9 mouse cellular contexts compared by ENCODE assay signal in genomic region chr9:26733206-26733891, GRCm38 (mm10). TPM values are rescaled to one million over a fixed set of nuclear protein-coding genes. Genes with fewer than 3 reads are reported as not detected.
DNase-seq lines count a peak whose midpoint lies in the region; ATAC-seq and TF ChIP-seq lines count a peak whose summit lies in the region.
"Had no signal": no experiment of that assay in that cellular context is flagged by ENCODE, and none has a peak within 500 bp of the region (broad histone marks: within the 10 kb centered on the region; RNA-seq: fewer than 3 reads in every experiment).

TSS of gene B3gat1 (plus strand) at chr9:26733728.

- H3K4me3 ChIP-seq in liver, embryonic 11.5 days (ENCODE audit: low read depth, low read length) = peak within 1 kb of the TSS; percentile 48
- H3K4me3 ChIP-seq in liver, postnatal 0 days (ENCODE audit: low read depth, low read length) = no peak within 1 kb of the TSS
- H3K4me3 ChIP-seq in limb, embryonic 10.5 days = peak within 1 kb of the TSS; percentile 60

- H3K4me2 ChIP-seq in liver, embryonic 11.5 days = peak within 1 kb of the TSS; percentile 67
- H3K4me2 ChIP-seq in liver, postnatal 0 days (ENCODE audit: low read depth, low read length) = no peak within 1 kb of the TSS; the same call in 1 of the 2 replicates

- 4% methylated on average over 31 of the region's 65 CpGs for WGBS in liver, embryonic 11.5 days
- WGBS in liver, postnatal 0 days (ENCODE audit: insufficient replicate concordance) = 3% methylated on average over 53 of the region's 65 CpGs
- WGBS in limb, embryonic 10.5 days = 7% methylated on average over 50 of the region's 65 CpGs

- no peaks in the 10 kb centered on the region for H3K36me3 ChIP-seq in liver, embryonic 11.5 days (ENCODE audit: control insufficient read depth, insufficient read depth, low read length)
- no peaks in the 10 kb centered on the region for H3K36me3 ChIP-seq in liver, postnatal 0 days (replicated peaks; ENCODE audit: insufficient read depth, low read length)
- no peaks in the 10 kb centered on the region for H3K36me3 ChIP-seq in limb, embryonic 10.5 days

- ATAC-seq in liver, embryonic 11.5 days (replicated peaks; ENCODE audit: low FRiP score) = no peak; the same call in 1 of the 2 replicates
- ATAC-seq in liver, postnatal 0 days = no peak
- peak; percentile 52 for ATAC-seq in granulocyte monocyte progenitor cell, adult 5-6 weeks (replicated peaks; ENCODE audit: poor library complexity, severe bottlenecking)
- no peak for ATAC-seq in activated CD4-positive, CD25-positive, alpha-beta regulatory T cell, adult 4 months

- H3K27ac ChIP-seq in liver, embryonic 11.5 days (ENCODE audit: low read depth, low read length) = no peak within 1 kb of the TSS
- H3K27ac ChIP-seq in liver, postnatal 0 days (ENCODE audit: low read depth) = no peak within 1 kb of the TSS
- no peak within 1 kb of the TSS for H3K27ac ChIP-seq in limb, embryonic 10.5 days

- H3K27me3 ChIP-seq in liver, embryonic 11.5 days (replicated peaks; ENCODE audit: control insufficient read depth, insufficient read depth, low read length) = peaks cover 37% of the 10 kb centered on the region
- H3K27me3 ChIP-seq in liver, postnatal 0 days (ENCODE audit: insufficient read depth, low read length) = peaks cover 20% of the 10 kb centered on the region
- H3K27me3 ChIP-seq in limb, embryonic 10.5 days (ENCODE audit: low read depth, poor library complexity, severe bottlenecking) = peaks cover 53% of the 10 kb centered on the region

- TF ChIP-seq CTCF in liver, postnatal 0 days (IDR thresholded peaks at IDR 0.05; ENCODE audit: low read depth) = no peak

- H3K9ac ChIP-seq in liver, embryonic 11.5 days (ENCODE audit: low read depth, low read length) = no peak within 1 kb of the TSS
- H3K9ac ChIP-seq in liver, postnatal 0 days (replicated peaks) = no peak within 1 kb of the TSS

- H3K4me1 ChIP-seq in liver, embryonic 11.5 days (replicated peaks; ENCODE audit: control insufficient read depth, insufficient read depth, low read length) = no peaks in the 10 kb centered on the region
- H3K4me1 ChIP-seq in liver, postnatal 0 days (ENCODE audit: insufficient read depth) = no peaks in the 10 kb centered on the region
- peaks cover 11% of the 10 kb centered on the region for H3K4me1 ChIP-seq in limb, embryonic 10.5 days

- no peaks in the 10 kb centered on the region for H3K9me3 ChIP-seq in liver, embryonic 11.5 days (ENCODE audit: control insufficient read depth, low read length)
- no peaks in the 10 kb centered on the region for H3K9me3 ChIP-seq in liver, postnatal 0 days (ENCODE audit: low read length)
- H3K9me3 ChIP-seq in limb, embryonic 10.5 days (replicated peaks) = no peaks in the 10 kb centered on the region

- no peak for TF ChIP-seq EP300 in liver, postnatal 0 days (IDR thresholded peaks at IDR 0.05; ENCODE audit: low read depth)

- no peak for DNase-seq in liver, embryonic 11.5 days (ENCODE audit: low spot score)
- no peak for DNase-seq in liver, postnatal 0 days
- peak; percentile 29 for DNase-seq in embryo, embryonic 10 days (ENCODE audit: low spot score)
- DNase-seq in limb, embryonic 10.5 days (ENCODE audit: low spot score) = peak; percentile 52
- DNase-seq in retina, postnatal 1 day = peak; percentile 83
- no peak for DNase-seq in thymus, postnatal 36 days

RNA-seq across cellular contexts. Expression of gene B3gat1, which starts in this region (rescaled TPM):
- 0.04 TPM in 1 of 2 replicates, not detected in the other for polyA plus RNA-seq in liver, embryonic 11.5 days (2014; fragmentation: Nextera tagmentation; extraction: Ambion mirVana)
- not detected in 2 replicates for polyA plus RNA-seq in liver, postnatal 0 days (2015; fragmentation: Nextera tagmentation; extraction: Ambion mirVana)
- total RNA-seq in granulocyte monocyte progenitor cell, adult 5-6 weeks (2014; fragmentation: Nextera tagmentation) = not detected in 2 replicates
- not detected in 2 replicates for total RNA-seq in granulocyte monocyte progenitor cell, adult 5-6 weeks (2017)
- 0.05 and 0.21 TPM in 2 replicates for polyA plus RNA-seq in limb, embryonic 10.5 days (2016; fragmentation: Nextera tagmentation; extraction: Ambion mirVana)
- polyA plus RNA-seq in activated CD4-positive, CD25-positive, alpha-beta regulatory T cell, adult 4 months (2017; shearing (Covaris generic)) = not detected
- total RNA-seq: neutrophil, adult 5-6 weeks had no signal

Comparison
In these comparisons a context has a peak if more than half of its experiments do, and no peak if none do; other contexts are left out.
1. Peak in ATAC-seq in granulocyte monocyte progenitor cell, adult 5-6 weeks; RNA of the gene not detected or under 1 TPM.
2. Peak in DNase-seq and H3K4me3 ChIP-seq in limb, embryonic 10.5 days; RNA of the gene not detected or under 1 TPM.
3. DNase-seq: peak in embryo, embryonic 10 days (single experiment) and retina, postnatal 1 day (single experiment); none in liver, embryonic 11.5 days (single experiment), liver, postnatal 0 days (single experiment) and thymus, postnatal 36 days (0 of 2).